Mouse (Mus musculus) erythroblast, embryonic 14.5 days (primary cell): ENCODE data around the gene Rfxap.

Source experiments
- GATA1 ChIP-seq: IDR thresholded peaks from 2 replicates; pipeline ENCODE4 v1.6.1; 2012; ENCODE audit warnings: low read length, inconsistent platforms, mixed read lengths
- TAL1 ChIP-seq: IDR thresholded peaks from 3 replicates; pipeline ENCODE4 v1.6.1; 2012; ENCODE audit warnings: low read length, inconsistent platforms, mixed read lengths

DNA sequence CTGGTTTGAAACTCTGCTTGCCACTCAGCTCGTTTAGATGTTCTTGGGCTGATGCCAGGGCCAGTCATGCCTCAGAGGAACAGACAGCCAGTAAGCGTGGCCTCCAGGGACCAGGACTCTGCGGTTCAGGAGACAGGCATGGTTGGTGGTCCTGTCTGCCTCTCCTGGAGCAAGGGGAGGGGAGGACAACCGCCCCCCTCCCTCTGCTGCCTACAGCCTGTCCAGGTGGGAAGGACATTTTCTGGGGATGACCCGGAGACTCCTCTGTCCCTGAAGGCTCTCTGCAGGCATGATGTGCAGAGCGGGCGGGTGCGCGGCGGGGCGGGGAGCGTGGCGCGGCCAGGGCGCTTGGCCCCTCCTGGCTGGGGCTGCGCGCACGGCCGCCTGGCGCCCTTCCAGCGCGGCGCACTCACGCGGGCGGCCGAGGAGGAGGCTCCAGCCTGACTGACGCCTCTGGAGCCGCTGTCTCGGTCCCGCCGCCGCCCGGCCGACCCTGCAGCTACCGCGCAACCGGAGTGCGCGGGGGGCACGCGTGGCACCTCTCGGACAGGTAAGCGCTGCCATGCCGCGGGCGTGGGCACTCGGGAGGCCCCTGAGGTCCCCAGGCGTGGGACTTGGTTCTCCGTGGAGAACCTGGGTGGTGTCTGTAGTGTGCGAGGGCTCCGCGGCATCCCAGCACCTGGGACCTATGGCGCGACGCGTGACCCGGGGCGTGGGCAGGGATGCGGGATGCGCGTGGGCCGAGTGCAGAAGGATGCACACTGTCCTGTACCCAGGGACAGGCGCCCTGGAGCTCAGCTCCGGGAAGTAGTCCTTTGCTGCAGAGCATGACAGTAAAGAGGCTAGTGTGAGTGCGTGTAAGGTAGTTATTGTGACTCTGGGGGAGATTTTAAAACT lies 52.2 kb downstream of the Rfxap start, which contains the start of gene Smad9:
- TF ChIP-seq TAL1 (no peak), GATA1 (no peak)
